Mouse (Mus musculus): ENCODE data around the gene Gm42372. TPM values are rescaled to one million over a fixed set of nuclear protein-coding genes. Genes with fewer than 3 reads are reported as not detected.

Gene Gm42372
- polyA plus RNA-seq (2015; fragmentation: Nextera tagmentation; extraction: Ambion mirVana): 0.23 and 0.32 TPM in 2 replicates

DNA sequence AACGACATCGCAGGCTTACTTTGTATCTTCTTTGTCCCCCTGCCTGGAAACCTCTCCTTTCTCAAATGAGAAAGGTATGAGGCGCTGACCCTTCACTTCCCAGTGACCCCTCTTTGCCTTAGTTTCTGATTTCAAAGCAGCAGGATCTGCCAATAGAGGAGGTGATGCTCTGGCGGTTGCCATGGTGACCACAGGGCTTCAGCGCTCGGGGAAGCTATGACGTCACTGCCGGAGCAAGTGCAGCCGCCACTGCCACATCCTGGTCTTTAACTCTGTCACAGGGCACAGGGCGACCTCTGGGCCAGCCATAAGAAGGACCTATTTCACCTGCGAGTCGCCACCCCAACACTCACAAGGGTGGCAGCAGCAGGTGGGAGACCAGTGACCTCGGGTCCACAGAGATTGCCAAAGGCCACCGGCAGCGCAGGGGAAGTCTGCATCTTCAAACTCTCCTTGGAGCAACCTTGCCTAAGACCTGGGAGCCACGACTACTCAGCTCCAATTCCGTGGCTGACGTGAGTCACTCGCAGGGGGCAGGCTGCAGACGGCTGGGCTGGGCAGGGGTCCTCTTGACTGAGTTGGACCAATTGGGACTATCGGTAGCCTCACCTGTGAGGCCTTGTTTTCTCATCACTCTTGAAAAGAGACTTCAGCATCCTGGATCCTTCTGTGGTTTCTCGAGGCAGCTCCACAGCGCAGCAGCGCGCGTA lies at the start of gene Gm42372:
Gene Gm42372, plus strand, starts transcription at position 228 of the 710 bp plus-strand sequence.
- 32% methylated on average over 26 of the region's 26 CpGs for WGBS
- Histone ChIP-seq H3K36me3 (ENCODE audit: control insufficient read depth, insufficient read depth, low read length) (no peaks in the 10 kb centered on the region), H3K4me2 (ENCODE audit: low read depth, low read length) (no peak within 1 kb of the TSS), H3K9ac (ENCODE audit: low read depth, low read length) (no peak within 1 kb of the TSS), H3K4me1 (ENCODE audit: control insufficient read depth, insufficient read depth, low read length) (peaks cover 16% of the 10 kb centered on the region; the same call in 1 of the 2 replicates), H3K4me3 (ENCODE audit: low read length) (0 out of 2 replicates have a peak within 1 kb of the TSS, but pooled peaks have one; percentile 5), H3K27ac (ENCODE audit: low read length) (no peak within 1 kb of the TSS), H3K27me3 (replicated peaks; ENCODE audit: control insufficient read depth, insufficient read depth, low read length) (no peaks in the 10 kb centered on the region), H3K9me3 (ENCODE audit: control insufficient read depth, low read length) (no peaks in the 10 kb centered on the region)
- no peak for ATAC-seq

GRCm38 (mm10) chr7:16937312-16937711 lies 45.6 kb upstream of the Gm42372 start:
- Histone ChIP-seq H3K9ac (ENCODE audit: low read depth, low read length) (no peak overlapping the region), H3K9me3 (ENCODE audit: control insufficient read depth, low read length) (no peaks in the 10 kb centered on the region), H3K4me1 (ENCODE audit: control insufficient read depth, insufficient read depth, low read length) (peaks cover 2% of the 10 kb centered on the region; the same call in 1 of the 2 replicates), H3K36me3 (ENCODE audit: control insufficient read depth, insufficient read depth, low read length) (no peaks in the 10 kb centered on the region), H3K4me2 (ENCODE audit: low read depth, low read length) (no peak overlapping the region), H3K4me3 (ENCODE audit: low read length) (no peak overlapping the region), H3K27me3 (replicated peaks; ENCODE audit: control insufficient read depth, insufficient read depth, low read length) (no peaks in the 10 kb centered on the region), H3K27ac (ENCODE audit: low read length) (no peak overlapping the region)
- ATAC-seq: no peak
- WGBS: 46% methylated on average over 4 of the region's 4 CpGs

- peak; percentile 32; the same call in 1 of the 2 replicates for ATAC-seq
- Histone ChIP-seq H3K27ac (ENCODE audit: low read length) (no peak overlapping the region), H3K9ac (ENCODE audit: low read depth, low read length) (no peak overlapping the region), H3K4me2 (ENCODE audit: low read depth, low read length) (no peak overlapping the region), H3K4me1 (ENCODE audit: control insufficient read depth, insufficient read depth, low read length) (peaks cover 2% of the 10 kb centered on the region; the same call in 1 of the 2 replicates), H3K9me3 (ENCODE audit: control insufficient read depth, low read length) (no peaks in the 10 kb centered on the region), H3K27me3 (replicated peaks; ENCODE audit: control insufficient read depth, insufficient read depth, low read length) (no peaks in the 10 kb centered on the region), H3K4me3 (ENCODE audit: low read length) (no peak overlapping the region), H3K36me3 (ENCODE audit: control insufficient read depth, insufficient read depth, low read length) (no peaks in the 10 kb centered on the region)
- 68% methylated on average over 17 of the region's 17 CpGs for WGBS
These were observed 44.6 kb upstream of the Gm42372 start for GRCm38 (mm10) chr7:16938117-16938791.

GRCm38 (mm10) chr7:16940292-16940691 lies 42.6 kb upstream of the Gm42372 start:
- WGBS: 37% methylated on average over 7 of the region's 7 CpGs
- Histone ChIP-seq H3K27ac (ENCODE audit: low read length) (peak overlapping the region; percentile 58), H3K36me3 (ENCODE audit: control insufficient read depth, insufficient read depth, low read length) (no peaks in the 10 kb centered on the region), H3K4me1 (ENCODE audit: control insufficient read depth, insufficient read depth, low read length) (peaks cover 16% of the 10 kb centered on the region), H3K4me3 (ENCODE audit: low read length) (no peak overlapping the region), H3K9ac (ENCODE audit: low read depth, low read length) (0 out of 2 replicates have a peak overlapping the region, but pooled peaks have one; percentile 15), H3K9me3 (ENCODE audit: control insufficient read depth, low read length) (no peaks in the 10 kb centered on the region), H3K27me3 (replicated peaks; ENCODE audit: control insufficient read depth, insufficient read depth, low read length) (peaks cover 8% of the 10 kb centered on the region), H3K4me2 (ENCODE audit: low read depth, low read length) (no peak overlapping the region)
- ATAC-seq: no peak

- peaks cover 30% of the 10 kb centered on the region for H3K27me3 ChIP-seq (replicated peaks; ENCODE audit: control insufficient read depth, insufficient read depth, low read length)
- H3K27ac ChIP-seq (ENCODE audit: low read length): no peak overlapping the region
- H3K4me3 ChIP-seq (ENCODE audit: low read length): no peak overlapping the region
- H3K36me3 ChIP-seq (ENCODE audit: control insufficient read depth, insufficient read depth, low read length): no peaks in the 10 kb centered on the region
- H3K9me3 ChIP-seq (ENCODE audit: control insufficient read depth, low read length): no peaks in the 10 kb centered on the region
- no peak for ATAC-seq
- peaks cover 40% of the 10 kb centered on the region for H3K4me1 ChIP-seq (ENCODE audit: control insufficient read depth, insufficient read depth, low read length)
- H3K9ac ChIP-seq (ENCODE audit: low read depth, low read length): no peak overlapping the region
- WGBS: 48% methylated on average over 4 of the region's 4 CpGs
- H3K4me2 ChIP-seq (ENCODE audit: low read depth, low read length): no peak overlapping the region
These were observed 40.0 kb upstream of the Gm42372 start for GRCm38 (mm10) chr7:16942861-16943260.

- Histone ChIP-seq H3K4me2 (ENCODE audit: low read depth, low read length) (peak within 1 kb of the TSS; percentile 93), H3K27me3 (replicated peaks; ENCODE audit: control insufficient read depth, insufficient read depth, low read length) (peaks cover 32% of the 10 kb centered on the region), H3K4me3 (ENCODE audit: low read length) (peak within 1 kb of the TSS; percentile 63), H3K9me3 (ENCODE audit: control insufficient read depth, low read length) (no peaks in the 10 kb centered on the region), H3K9ac (ENCODE audit: low read depth, low read length) (peak within 1 kb of the TSS; percentile 79), H3K27ac (ENCODE audit: low read length) (peak within 1 kb of the TSS; percentile 52), H3K36me3 (ENCODE audit: control insufficient read depth, insufficient read depth, low read length) (no peaks in the 10 kb centered on the region), H3K4me1 (ENCODE audit: control insufficient read depth, insufficient read depth, low read length) (peaks cover 47% of the 10 kb centered on the region)
- peak; percentile 77 for ATAC-seq
- 14% methylated on average over 36 of the region's 36 CpGs for WGBS
These were observed 38.7 kb upstream of the Gm42372 start, which contains the start of gene Pnmal2 for GRCm38 (mm10) chr7:16944061-16944807. TSS of gene Pnmal2 (plus strand) at chr7:16944682.

DNA sequence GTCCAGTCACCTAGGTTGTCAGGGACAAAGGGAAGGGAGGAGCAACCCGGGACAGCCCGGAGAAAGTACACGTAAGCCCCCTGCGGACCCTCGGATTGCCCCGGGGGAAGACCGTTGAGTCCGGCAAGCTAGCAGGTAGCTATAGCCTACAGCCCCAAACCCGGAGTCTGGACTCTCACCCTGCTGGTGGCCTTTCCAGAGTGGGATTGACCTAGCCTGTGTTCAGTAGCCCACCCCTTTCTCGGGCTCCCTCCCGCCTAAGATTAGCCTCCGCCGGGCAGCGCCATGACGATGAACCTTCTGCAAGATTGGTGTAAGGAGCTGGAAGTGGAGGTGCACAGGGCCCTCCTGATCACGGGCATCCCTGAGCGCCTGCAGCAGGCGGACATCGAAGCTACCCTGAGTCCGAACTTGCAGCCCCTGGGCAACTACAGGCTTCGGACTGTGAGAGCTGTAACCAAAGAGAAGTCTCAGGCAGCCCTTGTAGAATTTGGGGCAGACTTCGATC lies 38.0 kb upstream of the Gm42372 start:
- peak overlapping the region; percentile 63 for H3K4me3 ChIP-seq (ENCODE audit: low read length)
- no peak; the same call in 1 of the 2 replicates for ATAC-seq
- peak overlapping the region; percentile 52 for H3K27ac ChIP-seq (ENCODE audit: low read length)
- H3K9ac ChIP-seq (ENCODE audit: low read depth, low read length): peak overlapping the region; percentile 79
- H3K4me2 ChIP-seq (ENCODE audit: low read depth, low read length): peak overlapping the region; percentile 93
- H3K9me3 ChIP-seq (ENCODE audit: control insufficient read depth, low read length): no peaks in the 10 kb centered on the region
- WGBS: 4% methylated on average over 22 of the region's 22 CpGs
- peaks cover 49% of the 10 kb centered on the region for H3K4me1 ChIP-seq (ENCODE audit: control insufficient read depth, insufficient read depth, low read length)
- H3K36me3 ChIP-seq (ENCODE audit: control insufficient read depth, insufficient read depth, low read length): no peaks in the 10 kb centered on the region
- peaks cover 34% of the 10 kb centered on the region for H3K27me3 ChIP-seq (replicated peaks; ENCODE audit: control insufficient read depth, insufficient read depth, low read length)

DNA sequence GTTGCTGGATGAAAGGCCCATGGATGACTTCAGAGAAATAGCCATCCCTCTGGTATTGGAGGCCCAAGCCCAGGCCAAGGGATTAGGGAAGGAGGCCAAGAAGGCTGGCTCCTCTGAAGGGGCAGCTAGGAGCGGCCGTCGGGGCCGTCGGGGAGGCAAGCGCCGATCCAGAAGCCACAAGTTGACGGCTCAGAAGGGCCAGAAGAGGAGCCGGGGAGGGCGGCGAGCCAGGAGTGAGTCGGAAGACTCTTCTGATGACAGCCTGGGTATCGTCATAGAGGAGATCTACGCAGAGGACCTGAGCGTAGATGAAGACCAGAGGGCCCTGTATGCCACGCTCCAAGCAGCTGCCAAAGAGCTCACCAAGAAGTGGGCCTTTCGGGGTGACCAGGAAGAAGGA lies 37.5 kb upstream of the Gm42372 start:
- Histone ChIP-seq H3K4me2 (ENCODE audit: low read depth, low read length) (peak overlapping the region; percentile 93), H3K36me3 (ENCODE audit: control insufficient read depth, insufficient read depth, low read length) (no peaks in the 10 kb centered on the region), H3K4me1 (ENCODE audit: control insufficient read depth, insufficient read depth, low read length) (peaks cover 50% of the 10 kb centered on the region), H3K4me3 (ENCODE audit: low read length) (peak overlapping the region; percentile 63), H3K9me3 (ENCODE audit: control insufficient read depth, low read length) (no peaks in the 10 kb centered on the region), H3K9ac (ENCODE audit: low read depth, low read length) (peak overlapping the region; percentile 79), H3K27ac (ENCODE audit: low read length) (no peak overlapping the region), H3K27me3 (replicated peaks; ENCODE audit: control insufficient read depth, insufficient read depth, low read length) (peaks cover 34% of the 10 kb centered on the region)
- ATAC-seq: no peak
- WGBS: 32% methylated on average over 17 of the region's 17 CpGs
